Mouse (Mus musculus): ENCODE results near the gene Tenm4.
A peak's percentile ranks its signal among the peaks of the same experiment; 100 is the strongest.

Tenm4 gene

GRCm38 (mm10) chr7:96808059-96808646, 637.1 kb downstream of the Tenm4 start:
- no peak for DNase-seq (ENCODE audit: low spot score in 2 of 2)

- DNase-seq (ENCODE audit: low spot score in 2 of 2) = peak in 1 of 2 experiments; percentile 38
Measured at GRCm38 (mm10) chr7:96811691-96812090, 640.6 kb downstream of the Tenm4 start.

- no peak for DNase-seq (ENCODE audit: low spot score in 2 of 2)
Measured at GRCm38 (mm10) chr7:96813036-96813435, 642.0 kb downstream of the Tenm4 start.

GRCm38 (mm10) chr7:96813497-96814400, 642.7 kb downstream of the Tenm4 start:
- DNase-seq (ENCODE audit: low spot score in 2 of 2) = no peak

GRCm38 (mm10) chr7:96814581-96814980, 643.5 kb downstream of the Tenm4 start:
- no peak for DNase-seq (ENCODE audit: low spot score in 2 of 2)

- no peak for DNase-seq (ENCODE audit: low spot score in 2 of 2)
Measured at GRCm38 (mm10) chr7:96817030-96817674, 646.1 kb downstream of the Tenm4 start.

- DNase-seq (ENCODE audit: low spot score in 2 of 2) = no peak
Measured at GRCm38 (mm10) chr7:96818236-96818916, 647.3 kb downstream of the Tenm4 start.

- DNase-seq (ENCODE audit: low spot score in 2 of 2) = no peak
Measured at GRCm38 (mm10) chr7:96819538-96819937, 648.5 kb downstream of the Tenm4 start.

- no peak for DNase-seq (ENCODE audit: low spot score in 2 of 2)
Measured at GRCm38 (mm10) chr7:96820343-96820742, 649.3 kb downstream of the Tenm4 start.

- DNase-seq (ENCODE audit: low spot score in 2 of 2) = no peak
Measured at GRCm38 (mm10) chr7:96826101-96826500, 655.1 kb downstream of the Tenm4 start.

GRCm38 (mm10) chr7:96826672-96827071, 655.6 kb downstream of the Tenm4 start:
- DNase-seq (ENCODE audit: low spot score in 2 of 2) = no peak

- DNase-seq (ENCODE audit: low spot score in 2 of 2) = peak in 1 of 2 experiments; percentile 62
Measured at GRCm38 (mm10) chr7:96832551-96832950, 661.5 kb downstream of the Tenm4 start.

GRCm38 (mm10) chr7:96833012-96833411, 662.0 kb downstream of the Tenm4 start:
- no peak for DNase-seq (ENCODE audit: low spot score in 2 of 2)

GRCm38 (mm10) chr7:96834681-96835289, 663.7 kb downstream of the Tenm4 start:
- peak in 1 of 2 experiments; percentile 39 for DNase-seq (ENCODE audit: low spot score in 2 of 2)

GRCm38 (mm10) chr7:96835313-96835712, 664.3 kb downstream of the Tenm4 start:
- no peak for DNase-seq (ENCODE audit: low spot score in 2 of 2)

GRCm38 (mm10) chr7:96838271-96838841, 667.3 kb downstream of the Tenm4 start:
- DNase-seq (ENCODE audit: low spot score in 2 of 2) = no peak

GRCm38 (mm10) chr7:96838926-96839325, 667.9 kb downstream of the Tenm4 start:
- no peak for DNase-seq (ENCODE audit: low spot score in 2 of 2)

- DNase-seq (ENCODE audit: low spot score in 2 of 2) = no peak
Measured at GRCm38 (mm10) chr7:96839586-96839985, 668.5 kb downstream of the Tenm4 start.

- DNase-seq (ENCODE audit: low spot score in 2 of 2) = no peak
Measured at GRCm38 (mm10) chr7:96842477-96843255, 671.6 kb downstream of the Tenm4 start.
